Mouse (Mus musculus) E14TG2a.4 (cell line): ENCODE measurements around the gene Thtpa.

Source experiments
- CTCF ChIP-seq: conservative IDR thresholded peaks from 2 replicates; pipeline ENCODE4 v1.5.1; 2014; ENCODE audit warnings: low read length
- POU5F1 ChIP-seq: IDR thresholded peaks from 2 replicates; pipeline ENCODE4 v1.6.1; 2014; ENCODE audit warnings: low read length, borderline replicate concordance

GRCm38 (mm10) chr14:55092011-55092577 lies 2.5 kb upstream of the Thtpa start, which contains the start of gene Zfhx2:
- TF ChIP-seq CTCF (no peak), POU5F1 (no peak)
